Mouse (Mus musculus): ENCODE measurements around the gene Ttc26. TPM values are rescaled to one million over a fixed set of nuclear protein-coding genes. Genes with fewer than 3 reads are reported as not detected.

The Ttc26 gene
- total and polyA plus RNA-seq, 3 experiments = 1.4 to 2.1 TPM; not detected in 1

DNA sequence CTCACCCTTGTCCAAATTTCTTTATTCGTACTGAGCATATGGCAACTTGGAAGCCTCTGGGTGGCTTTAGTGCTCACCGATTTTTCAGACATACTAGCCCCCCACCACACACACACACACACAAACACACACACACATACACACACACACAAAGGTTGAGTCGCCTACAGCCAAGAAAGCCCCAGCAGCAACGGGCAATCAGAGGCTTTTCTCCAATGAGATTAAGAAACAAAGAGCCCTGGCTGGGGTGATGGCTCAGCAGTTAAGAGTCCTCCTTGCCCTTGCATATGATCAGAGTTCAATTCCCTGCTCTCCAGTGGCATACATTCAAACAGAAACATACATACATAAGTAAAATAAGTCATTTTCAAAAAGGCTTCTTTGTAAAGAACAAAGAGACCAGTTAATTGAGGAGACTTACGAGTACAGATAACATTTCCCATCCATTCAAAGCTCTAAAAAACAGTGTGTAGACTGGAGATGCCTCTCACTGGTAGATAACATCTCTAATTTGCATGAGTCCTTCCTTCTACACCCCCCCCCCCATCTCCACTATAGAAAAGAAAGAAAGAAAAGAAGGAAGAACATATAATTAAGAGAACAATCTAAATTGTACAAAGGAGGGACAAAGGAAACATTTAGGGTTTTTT, 23.5 kb upstream of the Ttc26 start (continued):
- no peak for TF ChIP-seq MYC (IDR thresholded peaks at IDR 0.05; ENCODE audit: low read depth, low read length)
- TF ChIP-seq USF2 (IDR thresholded peaks at IDR 0.05; ENCODE audit: borderline replicate concordance in 1 of 2, insufficient read depth in 1 of 2, low read depth in 1 of 2, low read length in 2 of 2) = no peak
- no peak for TF ChIP-seq UBTF (IDR thresholded peaks at IDR 0.05; ENCODE audit: borderline replicate concordance, insufficient read depth, low read depth, low read length)
- TF ChIP-seq GATA1 (IDR thresholded peaks at IDR 0.05; ENCODE audit: low read depth, low read length) = peak; percentile 83
- no peak for TF ChIP-seq RCOR1 (IDR thresholded peaks at IDR 0.05; ENCODE audit: low read depth, low read length)
- TF ChIP-seq ZMIZ1 (IDR thresholded peaks at IDR 0.05; ENCODE audit: low read depth, low read length) = no peak
- TF ChIP-seq BHLHE40 (IDR thresholded peaks at IDR 0.05; ENCODE audit: borderline replicate concordance, low read depth, low read length) = no peak
- no peak for TF ChIP-seq MYB (IDR thresholded peaks at IDR 0.05; ENCODE audit: low read depth, low read length)

DNA sequence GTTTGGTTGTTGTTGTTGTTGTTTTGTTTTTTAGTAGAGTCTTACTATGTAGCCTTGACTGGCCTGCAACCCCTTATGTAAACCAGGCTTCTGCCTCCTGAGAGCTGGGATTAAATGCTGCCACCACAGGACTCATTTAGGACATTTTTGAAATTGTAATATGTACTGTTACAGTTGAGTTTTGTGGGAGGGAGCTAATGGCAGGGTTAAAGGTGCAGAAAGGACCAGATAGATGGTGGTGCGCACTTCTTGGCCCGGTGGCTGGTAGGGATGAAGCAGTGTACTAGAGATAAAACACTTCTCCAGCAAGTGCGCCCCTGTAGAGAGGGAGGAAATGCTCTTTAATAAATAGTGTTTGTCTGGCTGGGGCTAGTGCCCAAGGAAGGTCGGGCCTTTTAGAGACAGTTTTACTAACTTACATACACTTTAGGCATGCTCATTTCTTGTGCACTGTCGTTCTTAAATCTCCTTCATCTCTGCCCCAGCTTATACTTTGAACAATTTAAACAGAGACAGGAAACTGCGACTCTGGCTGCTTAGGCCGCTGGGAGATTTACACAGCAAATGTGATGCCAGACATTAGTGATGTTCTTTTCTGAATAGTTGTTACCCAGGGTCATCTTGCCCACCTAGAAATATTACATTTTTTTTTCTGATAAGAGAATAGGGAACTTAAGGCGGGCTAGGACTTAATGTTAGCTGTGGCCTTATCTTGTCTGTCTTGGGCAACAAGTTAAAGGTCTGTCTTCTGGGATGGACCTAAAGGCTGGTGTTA, 22.8 kb upstream of the Ttc26 start:
- peak; percentile 84 for DNase-seq (ENCODE audit: low read depth, low spot score)
- H3K27ac ChIP-seq (ENCODE audit: control insufficient read depth, low read depth, low read length) = peak overlapping the region; percentile 98
- H3K79me2 ChIP-seq (ENCODE audit: control insufficient read depth, insufficient read depth, low read length, poor library complexity) = peaks cover 9% of the 10 kb centered on the region
- peak overlapping the region; percentile 48 for H3K9ac ChIP-seq (ENCODE audit: control insufficient read depth, low read depth, low read length, poor library complexity, severe bottlenecking)
- H3K9me3 ChIP-seq (replicated peaks; ENCODE audit: insufficient read depth, low read length) = no peaks in the 10 kb centered on the region
- H3K27me3 ChIP-seq (ENCODE audit: control insufficient read depth in 1 of 2, insufficient read depth in 2 of 2, low read length in 2 of 2) = no peaks in the 10 kb centered on the region
- H3K4me3 ChIP-seq (ENCODE audit: control insufficient read depth in 1 of 2, insufficient read depth in 1 of 2, low read depth in 2 of 2, low read length in 2 of 2) = peak overlapping the region; percentile 24 to 54
- peaks cover 8 to 35% of the 10 kb centered on the region in 2 experiments for H3K4me1 ChIP-seq (ENCODE audit: control insufficient read depth in 1 of 2, insufficient read depth in 2 of 2, low read length in 2 of 2)
- peaks cover 0 to 28% of the 10 kb centered on the region in 2 experiments; a peak in 2 of 4 replicates for H3K36me3 ChIP-seq (ENCODE audit: control insufficient read depth in 1 of 2, insufficient read depth in 2 of 2, low read length in 2 of 2)
- no peak for TF ChIP-seq USF1 (IDR thresholded peaks at IDR 0.05; ENCODE audit: low read depth, low read length)
- no peak for TF ChIP-seq BHLHE40 (IDR thresholded peaks at IDR 0.05; ENCODE audit: borderline replicate concordance, low read depth, low read length)
- peak; percentile 65; the same call in 1 of the 2 replicates for TF ChIP-seq MYC (IDR thresholded peaks at IDR 0.05; ENCODE audit: low read depth, low read length)
- TF ChIP-seq ZKSCAN1 (IDR thresholded peaks at IDR 0.05; ENCODE audit: low read depth, low read length) = no peak
- 0 out of 2 replicates have a peak, but pooled peaks have one; percentile 35 for TF ChIP-seq TCF12 (IDR thresholded peaks at IDR 0.05; ENCODE audit: low read depth, low read length)
- no peak for TF ChIP-seq CHD2 (IDR thresholded peaks at IDR 0.05; ENCODE audit: low read length)
- 0 out of 2 replicates have a peak, but pooled peaks have one; percentile 29 for TF ChIP-seq ELF1 (IDR thresholded peaks at IDR 0.05; ENCODE audit: low read depth, low read length)
- no peak; a peak in 2 of 4 replicates for TF ChIP-seq EP300 (IDR thresholded peaks at IDR 0.05; ENCODE audit: low read depth in 1 of 2, low read length in 2 of 2)
- peak; percentile 56 for TF ChIP-seq GATA1 (IDR thresholded peaks at IDR 0.05; ENCODE audit: low read depth, low read length)
- peak; percentile 47; the same call in 1 of the 2 replicates for TF ChIP-seq NELFE (IDR thresholded peaks at IDR 0.05; ENCODE audit: low read depth, low read length)
- no peak for TF ChIP-seq MYB (IDR thresholded peaks at IDR 0.05; ENCODE audit: low read depth, low read length)
- no peak for TF ChIP-seq ZMIZ1 (IDR thresholded peaks at IDR 0.05; ENCODE audit: low read depth, low read length)
- peak; percentile 58; the same call in 1 of the 2 replicates for TF ChIP-seq MAZ (IDR thresholded peaks at IDR 0.05; ENCODE audit: low read depth, low read length)
- no peak for TF ChIP-seq MEF2A (IDR thresholded peaks at IDR 0.05; ENCODE audit: extremely low read depth, insufficient replicate concordance, low read depth, low read length, poor library complexity, severe bottlenecking)
- TF ChIP-seq UBTF (IDR thresholded peaks at IDR 0.05; ENCODE audit: borderline replicate concordance, insufficient read depth, low read depth, low read length) = no peak
- 0 out of 2 replicates have a peak, but pooled peaks have one; percentile 16 for TF ChIP-seq HCFC1 (IDR thresholded peaks at IDR 0.05; ENCODE audit: low read depth, low read length)
- TF ChIP-seq NRF1 (IDR thresholded peaks at IDR 0.05; ENCODE audit: insufficient read depth, low read depth, low read length, poor library complexity, severe bottlenecking) = no peak
- TF ChIP-seq MAX (IDR thresholded peaks at IDR 0.05; ENCODE audit: low read length) = 0 out of 2 replicates have a peak, but pooled peaks have one; percentile 53
- TF ChIP-seq ZC3H11A (IDR thresholded peaks at IDR 0.05; ENCODE audit: low read depth, low read length) = no peak
- no peak; the same call in 1 of the 2 replicates for TF ChIP-seq RCOR1 (IDR thresholded peaks at IDR 0.05; ENCODE audit: low read depth, low read length)
- peak; percentile 77 for TF ChIP-seq ZNF384 (IDR thresholded peaks at IDR 0.05; ENCODE audit: low read depth, low read length)
- TF ChIP-seq JUND (IDR thresholded peaks at IDR 0.05; ENCODE audit: low read depth, low read length) = no peak
- TF ChIP-seq MAFK (IDR thresholded peaks at IDR 0.05; ENCODE audit: borderline replicate concordance, low read depth, low read length) = no peak
- TF ChIP-seq CHD1 (IDR thresholded peaks at IDR 0.05; ENCODE audit: low read depth, low read length) = peak; percentile 69
- no peak; the same call in 1 of the 2 replicates for TF ChIP-seq ETS1 (IDR thresholded peaks at IDR 0.05; ENCODE audit: low read depth, low read length)
- TF ChIP-seq RAD21 (IDR thresholded peaks at IDR 0.05; ENCODE audit: low read depth, low read length) = no peak
- TF ChIP-seq MXI1 (IDR thresholded peaks at IDR 0.05; ENCODE audit: low read depth, low read length) = peak; percentile 72
- no peak for TF ChIP-seq TAL1 (IDR thresholded peaks at IDR 0.05; ENCODE audit: low read length)
